Mouse (Mus musculus) neural tube, embryonic 15.5 days (tissue): Measurements from ENCODE around the gene Hes7. TPM values are rescaled to one million over a fixed set of nuclear protein-coding genes. Genes with fewer than 3 reads are reported as not detected.

Experiments used
- ATAC-seq: fragments of 200-750 bp; cut with Nextera tagmentation; 2 replicates; pipeline ENCODE4 v1.8.0; 2017; ENCODE audit warnings: mild to moderate bottlenecking, moderate TSS enrichment, moderate library complexity; ENCODE audit not compliant: low FRiP score
- H3K27ac ChIP-seq: fragments of 300-500 bp; sonication (generic); replicated peaks from 2 replicates; pipeline ENCODE4 v1.5.1; 2015; ENCODE audit warnings: mild to moderate bottlenecking, inconsistent platforms
- H3K27me3 ChIP-seq: fragments of 300-500 bp; sonication (generic); replicated peaks from 2 replicates; pipeline ENCODE4 v1.6.1; 2015; ENCODE audit warnings: inconsistent platforms
- H3K36me3 ChIP-seq: fragments of 300-500 bp; sonication (generic); 2 replicates; pipeline ENCODE4 v1.6.1; 2015; ENCODE audit warnings: inconsistent platforms
- H3K4me1 ChIP-seq: fragments of 300-500 bp; sonication (generic); 2 replicates; pipeline ENCODE4 v1.6.1; 2015; ENCODE audit warnings: inconsistent platforms
- H3K4me2 ChIP-seq: fragments of 300-500 bp; sonication (generic); 2 replicates; pipeline ENCODE4 v1.6.1; 2015; ENCODE audit warnings: inconsistent platforms, mild to moderate bottlenecking, moderate library complexity
- H3K4me3 ChIP-seq: fragments of 300-500 bp; sonication (generic); replicated peaks from 2 replicates; pipeline ENCODE4 v1.5.1; 2015; ENCODE audit warnings: mild to moderate bottlenecking, inconsistent platforms
- H3K9ac ChIP-seq: fragments of 300-500 bp; sonication (generic); replicated peaks from 2 replicates; pipeline ENCODE4 v1.6.1; 2015; ENCODE audit warnings: mild to moderate bottlenecking, inconsistent platforms
- H3K9me3 ChIP-seq: fragments of 300-500 bp; sonication (generic); replicated peaks from 2 replicates; pipeline ENCODE4 v1.6.1; 2016; ENCODE audit warnings: inconsistent platforms
- WGBS: fragments of 180-500 bp; shearing (Covaris S2); methylation state at CpG from one replicate; pipeline ENCODE4 v1.1.7; 2015; ENCODE audit warnings: mixed read lengths; 5-methylcytosine and 5-hydroxymethylcytosine counted together
- polyA plus RNA-seq: library from polyadenylated mRNA; unstranded; fragments of >200 nt; fragmentation: Nextera tagmentation; extraction: Ambion mirVana; gene quantifications from 2 replicates; pipeline ENCODE4 v1.2.1, GENCODE M21; 2015

Hes7 gene
- polyA plus RNA-seq = 0.68 and 1.0 TPM in 2 replicates

- Histone ChIP-seq H3K4me1 (peaks cover 52% of the 10 kb centered on the region), H3K27ac (no peak within 1 kb of the TSS), H3K9me3 (no peaks in the 10 kb centered on the region), H3K27me3 (peaks cover 10% of the 10 kb centered on the region; the same call in 1 of the 2 replicates), H3K4me2 (peak within 1 kb of the TSS; percentile 97), H3K4me3 (peak within 1 kb of the TSS; percentile 85), H3K9ac (peak within 1 kb of the TSS; percentile 63), H3K36me3 (no peaks in the 10 kb centered on the region)
- WGBS = 2% methylated on average over 27 of the region's 27 CpGs
- no peak for ATAC-seq
Observed at GRCm38 (mm10) chr11:69120221-69121000, at the start of gene Hes7. TSS of gene Hes7 (plus strand) at chr11:69120404.

GRCm38 (mm10) chr11:69070590-69071222 lies 49.5 kb upstream of the Hes7 start, which contains the start of gene Tmem107:
TSS of gene Tmem107 (plus strand) at chr11:69070806.
- ATAC-seq = peak; percentile 88
- Histone ChIP-seq H3K4me3 (peak within 1 kb of the TSS; percentile 70), H3K4me1 (peaks cover 59% of the 10 kb centered on the region), H3K4me2 (peak within 1 kb of the TSS; percentile 78), H3K9me3 (no peaks in the 10 kb centered on the region), H3K9ac (peak within 1 kb of the TSS; percentile 79), H3K27me3 (no peaks in the 10 kb centered on the region), H3K36me3 (no peaks in the 10 kb centered on the region), H3K27ac (peak within 1 kb of the TSS; percentile 87)
- WGBS = under 1% methylated on average over 47 of the region's 47 CpGs

GRCm38 (mm10) chr11:69071262-69071661 lies 48.9 kb upstream of the Hes7 start:
- H3K4me2 ChIP-seq = peak overlapping the region; percentile 78
- peak overlapping the region; percentile 70 for H3K4me3 ChIP-seq
- whole genome bisulfite sequencing = 25% methylated on average over 9 of the region's 9 CpGs
- ATAC-seq = no peak
- H3K27me3 ChIP-seq = no peaks in the 10 kb centered on the region
- no peaks in the 10 kb centered on the region for H3K9me3 ChIP-seq
- H3K9ac ChIP-seq = peak overlapping the region; percentile 79
- H3K4me1 ChIP-seq = peaks cover 53% of the 10 kb centered on the region
- H3K36me3 ChIP-seq = no peaks in the 10 kb centered on the region
- H3K27ac ChIP-seq = peak overlapping the region; percentile 87

- H3K9me3 ChIP-seq = no peaks in the 10 kb centered on the region
- peak overlapping the region; percentile 78 for H3K4me2 ChIP-seq
- peak overlapping the region; percentile 94 for H3K27ac ChIP-seq
- ATAC-seq = no peak
- H3K27me3 ChIP-seq = no peaks in the 10 kb centered on the region
- H3K4me1 ChIP-seq = peaks cover 47% of the 10 kb centered on the region
- peak overlapping the region; percentile 35 for H3K4me3 ChIP-seq
- 87% methylated on average over 11 of the region's 11 CpGs for WGBS
- H3K9ac ChIP-seq = peak overlapping the region; percentile 47; the same call in 1 of the 2 replicates
- no peaks in the 10 kb centered on the region for H3K36me3 ChIP-seq
Observed at GRCm38 (mm10) chr11:69072234-69072633, 48.0 kb upstream of the Hes7 start.

- H3K4me2 ChIP-seq = peak overlapping the region; percentile 78
- WGBS = 8% methylated on average over 9 of the region's 9 CpGs
- H3K4me3 ChIP-seq = peak overlapping the region; percentile 35
Observed at GRCm38 (mm10) chr11:69072666-69073064, 47.5 kb upstream of the Hes7 start.

GRCm38 (mm10) chr11:69073065-69073888 lies 46.9 kb upstream of the Hes7 start:
- WGBS = under 1% methylated on average over 14 of the region's 14 CpGs
- Histone ChIP-seq H3K9ac (peak overlapping the region; percentile 47), H3K4me3 (peak overlapping the region; percentile 35), H3K27me3 (no peaks in the 10 kb centered on the region), H3K36me3 (no peaks in the 10 kb centered on the region), H3K4me2 (peak overlapping the region; percentile 78), H3K4me1 (peaks cover 47% of the 10 kb centered on the region), H3K27ac (peak overlapping the region; percentile 94), H3K9me3 (no peaks in the 10 kb centered on the region)
- ATAC-seq = peak; percentile 81

More at GRCm38 (mm10) chr11:69072666-69073064, 47.5 kb upstream of the Hes7 start:
- peak overlapping the region; percentile 47 for H3K9ac ChIP-seq
- no peaks in the 10 kb centered on the region for H3K36me3 ChIP-seq
- no peak for ATAC-seq
- no peaks in the 10 kb centered on the region for H3K27me3 ChIP-seq
- peak overlapping the region; percentile 94 for H3K27ac ChIP-seq
- peaks cover 47% of the 10 kb centered on the region for H3K4me1 ChIP-seq
- no peaks in the 10 kb centered on the region for H3K9me3 ChIP-seq

- H3K27me3 ChIP-seq = no peaks in the 10 kb centered on the region
- no peak overlapping the region for H3K4me3 ChIP-seq
- WGBS = 31% methylated on average over 6 of the region's 6 CpGs
- no peaks in the 10 kb centered on the region for H3K9me3 ChIP-seq
- H3K36me3 ChIP-seq = no peaks in the 10 kb centered on the region
- H3K4me1 ChIP-seq = peaks cover 47% of the 10 kb centered on the region
- peak overlapping the region; percentile 94 for H3K27ac ChIP-seq
- ATAC-seq = no peak
- H3K4me2 ChIP-seq = no peak overlapping the region
- H3K9ac ChIP-seq = no peak overlapping the region
Observed at GRCm38 (mm10) chr11:69073951-69074775, 46.0 kb upstream of the Hes7 start.

- no peaks in the 10 kb centered on the region for H3K27me3 ChIP-seq
- H3K4me3 ChIP-seq = no peak overlapping the region
- peaks cover 46% of the 10 kb centered on the region for H3K4me1 ChIP-seq
- H3K4me2 ChIP-seq = no peak overlapping the region
- peak overlapping the region; percentile 94; the same call in 1 of the 2 replicates for H3K27ac ChIP-seq
- no peaks in the 10 kb centered on the region for H3K36me3 ChIP-seq
- WGBS = 69% methylated on average over 2 of the region's 2 CpGs
- H3K9ac ChIP-seq = no peak overlapping the region
- no peak for ATAC-seq
- no peaks in the 10 kb centered on the region for H3K9me3 ChIP-seq
Observed at GRCm38 (mm10) chr11:69074776-69075069, 45.5 kb upstream of the Hes7 start.

- Histone ChIP-seq H3K4me2 (no peak overlapping the region), H3K27me3 (no peaks in the 10 kb centered on the region), H3K9ac (no peak overlapping the region), H3K27ac (no peak overlapping the region), H3K4me3 (no peak overlapping the region), H3K9me3 (no peaks in the 10 kb centered on the region), H3K4me1 (peaks cover 39% of the 10 kb centered on the region), H3K36me3 (no peaks in the 10 kb centered on the region)
- 50% methylated on average over 9 of the region's 9 CpGs for WGBS
- no peak for ATAC-seq
Observed at GRCm38 (mm10) chr11:69075764-69076479, 44.3 kb upstream of the Hes7 start.

- no peak overlapping the region for H3K4me3 ChIP-seq
Observed at GRCm38 (mm10) chr11:69076572-69076971, 43.6 kb upstream of the Hes7 start.

More at GRCm38 (mm10) chr11:69076572-69076971, 43.6 kb upstream of the Hes7 start:
- Histone ChIP-seq H3K9ac (no peak overlapping the region), H3K27ac (no peak overlapping the region), H3K4me1 (peaks cover 32% of the 10 kb centered on the region), H3K36me3 (no peaks in the 10 kb centered on the region), H3K9me3 (no peaks in the 10 kb centered on the region), H3K27me3 (no peaks in the 10 kb centered on the region), H3K4me2 (no peak overlapping the region)
- ATAC-seq = no peak
- 66% methylated on average over 5 of the region's 5 CpGs for WGBS
